Mouse (Mus musculus) spleen, adult 2 months (tissue): ENCODE data around the gene Samsn1. TPM values are rescaled to one million over a fixed set of nuclear protein-coding genes. Genes with fewer than 3 reads are reported as not detected.
"Not testable (repeated sequence)": the region's sequence is repeated elsewhere in the genome, so short reads cannot be mapped to it uniquely, and the experiment has no call there.

ENCODE experiments used
- DNase-seq, 2 experiments: peaks; one replicate each; pipeline versions ENCODE4 v3.0.0 to v3.0.0-alpha.2; 2012 to 2021; ENCODE audit warnings: low spot score in 2 of 2, low read depth in 1 of 2
- H3K27ac ChIP-seq: fragments of 200-500 bp; 2 replicates; pipeline ENCODE4 v1.5.1; 2012; ENCODE audit warnings: low read length, inconsistent platforms; ENCODE audit not compliant: insufficient read depth
- H3K27me3 ChIP-seq: fragments of 200-500 bp; 2 replicates; pipeline ENCODE4 v1.6.1; 2012; ENCODE audit warnings: mild to moderate bottlenecking, moderate library complexity, low read length, inconsistent platforms; ENCODE audit not compliant: control insufficient read depth, insufficient read depth
- H3K36me3 ChIP-seq: fragments of 200-500 bp; 2 replicates; pipeline ENCODE4 v1.6.1; 2012; ENCODE audit warnings: mild to moderate bottlenecking, low read length, inconsistent platforms; ENCODE audit not compliant: control insufficient read depth, insufficient read depth
- H3K4me1 ChIP-seq: fragments of 200-500 bp; 2 replicates; pipeline ENCODE4 v1.6.1; 2011; ENCODE audit warnings: inconsistent platforms; ENCODE audit not compliant: control insufficient read depth, insufficient read depth, insufficient read length
- H3K4me3 ChIP-seq: fragments of 200-500 bp; 2 replicates; pipeline ENCODE4 v1.5.1; 2011; ENCODE audit warnings: mild to moderate bottlenecking, inconsistent platforms; ENCODE audit not compliant: insufficient read depth, insufficient read length; ENCODE audit errors: extremely low read depth
- CTCF ChIP-seq: fragments of 200-500 bp; IDR thresholded peaks from 2 replicates; pipeline ENCODE4 v1.5.1; 2011; ENCODE audit warnings: mild to moderate bottlenecking, inconsistent platforms; ENCODE audit not compliant: insufficient read depth, insufficient read length, insufficient replicate concordance; ENCODE audit errors: extremely low read depth
- POLR2A ChIP-seq: fragments of 200-500 bp; IDR thresholded peaks from 2 replicates; pipeline ENCODE4 v1.6.1; 2011; ENCODE audit warnings: low read depth, low read length, inconsistent platforms
- WGBS: fragments of 180-500 bp; shearing (Covaris S2); methylation state at CpG from one replicate; pipeline ENCODE4 v1.1.7; 2018; 5-methylcytosine and 5-hydroxymethylcytosine counted together
- polyA plus RNA-seq: library from polyadenylated mRNA; depleted of rRNA; stranded (reverse); fragments of >200 nt; gene quantifications from 2 replicates; pipeline ENCODE4 v1.2.3, GENCODE M21; 2012

Gene Samsn1
- polyA plus RNA-seq, 1 experiment: 6.2 TPM

- Histone ChIP-seq H3K4me1 (no peaks in the 10 kb centered on the region), H3K27ac (no peak overlapping the region), H3K36me3 (no peaks in the 10 kb centered on the region), H3K27me3 (no peaks in the 10 kb centered on the region), H3K4me3 (no peak overlapping the region)
- 92% methylated on average over 7 of the region's 7 CpGs for whole genome bisulfite sequencing
- no peak for TF ChIP-seq POLR2A
- no peak for TF ChIP-seq CTCF
- DNase-seq: no peak
Measured at GRCm38 (mm10) chr16:75843653-75844062, 178.4 kb downstream of the Samsn1 start.

- H3K4me3 ChIP-seq: no peak overlapping the region
- no peaks in the 10 kb centered on the region for H3K36me3 ChIP-seq
- H3K4me1 ChIP-seq: no peaks in the 10 kb centered on the region
- no peak overlapping the region for H3K27ac ChIP-seq
- H3K27me3 ChIP-seq: no peaks in the 10 kb centered on the region
- 95% methylated on average over 9 of the region's 9 CpGs for WGBS
- TF ChIP-seq POLR2A: no peak
- no peak for TF ChIP-seq CTCF
- no peak for DNase-seq
Measured at GRCm38 (mm10) chr16:75843031-75843430, 179.1 kb downstream of the Samsn1 start.

GRCm38 (mm10) chr16:75842569-75842968 lies 179.5 kb downstream of the Samsn1 start:
- H3K27me3 ChIP-seq: no peaks in the 10 kb centered on the region
- H3K4me3 ChIP-seq: no peak overlapping the region
- DNase-seq: no peak
- no peak overlapping the region for H3K27ac ChIP-seq
- H3K4me1 ChIP-seq: no peaks in the 10 kb centered on the region
- 95% methylated on average over 9 of the region's 9 CpGs for WGBS
- H3K36me3 ChIP-seq: no peaks in the 10 kb centered on the region
- TF ChIP-seq POLR2A (no peak), CTCF (no peak)

- Histone ChIP-seq H3K36me3 (no peaks in the 10 kb centered on the region), H3K27me3 (no peaks in the 10 kb centered on the region), H3K4me1 (no peaks in the 10 kb centered on the region), H3K4me3 (no peak overlapping the region), H3K27ac (no peak overlapping the region)
- WGBS: 73% methylated on average over 5 of the region's 5 CpGs
- TF ChIP-seq POLR2A (no peak), CTCF (no peak)
- DNase-seq: no peak
Measured at GRCm38 (mm10) chr16:75837728-75838451, 184.2 kb downstream of the Samsn1 start.

- Histone ChIP-seq H3K4me3 (no peak overlapping the region), H3K36me3 (no peaks in the 10 kb centered on the region), H3K4me1 (no peaks in the 10 kb centered on the region), H3K27ac (no peak overlapping the region), H3K27me3 (no peaks in the 10 kb centered on the region)
- no peak for DNase-seq
- TF ChIP-seq CTCF (no peak), POLR2A (no peak)
- 17% methylated on average over 4 of the region's 4 CpGs for WGBS
Measured at GRCm38 (mm10) chr16:75831390-75831789, 190.7 kb downstream of the Samsn1 start.

- not testable (repeated sequence) for H3K27me3 ChIP-seq, H3K36me3 ChIP-seq, H3K4me1 ChIP-seq, H3K4me3 ChIP-seq, H3K27ac ChIP-seq, DNase-seq
Measured at GRCm38 (mm10) chr16:75826949-75827348, 195.1 kb downstream of the Samsn1 start.

GRCm38 (mm10) chr16:75826498-75826897 lies 195.6 kb downstream of the Samsn1 start:
- TF ChIP-seq POLR2A: no peak
- no peak for TF ChIP-seq CTCF

More at GRCm38 (mm10) chr16:75826498-75826897, 195.6 kb downstream of the Samsn1 start:
- Histone ChIP-seq H3K4me3 (no peak overlapping the region), H3K36me3 (no peaks in the 10 kb centered on the region), H3K27ac (no peak overlapping the region), H3K27me3 (no peaks in the 10 kb centered on the region), H3K4me1 (no peaks in the 10 kb centered on the region)
- DNase-seq: no peak
